15 mouse cellular contexts compared by ENCODE assay signal in genomic region chr7:141581323-141581722, GRCm38 (mm10). TPM values are rescaled to one million over a fixed set of nuclear protein-coding genes. Genes with fewer than 3 reads are reported as not detected.
DNase-seq lines count a peak whose midpoint lies in the region; ATAC-seq and TF ChIP-seq lines count a peak whose summit lies in the region.
"Had no signal": no experiment of that assay in that cellular context is flagged by ENCODE, and none has a peak within 500 bp of the region (broad histone marks: within the 10 kb centered on the region; RNA-seq: fewer than 3 reads in every experiment).

No protein-coding gene starts in this region.

- no peaks in the 10 kb centered on the region for H3K9me3 ChIP-seq in intestine, embryonic 14.5 days (ENCODE audit: control insufficient read depth, low read length)
- no peaks in the 10 kb centered on the region for H3K9me3 ChIP-seq in liver, embryonic 14.5 days (ENCODE audit: control insufficient read depth, low read length)
- H3K9me3 ChIP-seq: forebrain, embryonic 15.5 days had no signal

- DNase-seq in intestine, embryonic 14.5 days (ENCODE audit: low spot score): no peak
- peak; percentile 87 to 95 for DNase-seq in kidney, adult 8-10 months
- DNase-seq in kidney, postnatal 25 days: peak; percentile 76 to 92
- no peak for DNase-seq in liver, embryonic 14.5 days (ENCODE audit: low read depth in 3 of 3, low spot score in 3 of 3)
- DNase-seq in lung, postnatal 10 days: no peak
- DNase-seq in right cerebral cortex, postnatal 4 days: no peak
- DNase-seq: adrenal gland, postnatal 10 days; cerebellum, adult 11-12 months; heart, adult 18-20 months; lung, postnatal 14 days had no signal

- H3K27ac ChIP-seq in intestine, embryonic 14.5 days (ENCODE audit: low read depth): no peak overlapping the region
- H3K27ac ChIP-seq in liver, embryonic 14.5 days: peak overlapping the region; percentile 35; the same call in 1 of the 2 replicates
- H3K27ac ChIP-seq: forebrain, embryonic 15.5 days had no signal

- H3K9ac ChIP-seq in intestine, embryonic 14.5 days (ENCODE audit: low read length): no peak overlapping the region
- no peak overlapping the region for H3K9ac ChIP-seq in liver, embryonic 14.5 days (replicated peaks)
- H3K9ac ChIP-seq: forebrain, embryonic 15.5 days had no signal

- H3K4me1 ChIP-seq in intestine, embryonic 14.5 days (replicated peaks; ENCODE audit: control insufficient read depth, insufficient read depth, low read length): 0 out of 2 replicates have a peak, but pooled peaks cover 4% of the 10 kb centered on the region
- peaks cover 65 to 78% of the 10 kb centered on the region in 2 experiments for H3K4me1 ChIP-seq in liver, embryonic 14.5 days (replicated peaks; ENCODE audit: control insufficient read depth in 2 of 2, insufficient read depth in 2 of 2, low read length in 1 of 2)
- H3K4me1 ChIP-seq: forebrain, embryonic 15.5 days had no signal

- TF ChIP-seq EP300 in liver, embryonic 14.5 days (IDR thresholded peaks at IDR 0.05; ENCODE audit: low read depth): no peak

- H3K4me2 ChIP-seq in intestine, embryonic 14.5 days (ENCODE audit: low read length): no peak overlapping the region
- H3K4me2 ChIP-seq in liver, embryonic 14.5 days (ENCODE audit: low read depth): no peak overlapping the region
- H3K4me2 ChIP-seq: forebrain, embryonic 15.5 days had no signal

- H3K27me3 ChIP-seq in intestine, embryonic 14.5 days (replicated peaks; ENCODE audit: control insufficient read depth, insufficient read depth, low read length): no peaks in the 10 kb centered on the region
- no peaks in the 10 kb centered on the region for H3K27me3 ChIP-seq in liver, embryonic 14.5 days (ENCODE audit: control insufficient read depth, insufficient read depth, low read length)
- H3K27me3 ChIP-seq: CH12.LX; forebrain, embryonic 15.5 days had no signal

- H3K4me3 ChIP-seq in intestine, embryonic 14.5 days (ENCODE audit: low read depth, low read length): no peak overlapping the region
- no peak overlapping the region for H3K4me3 ChIP-seq in liver, embryonic 14.5 days (ENCODE audit: insufficient read depth in 1 of 2, low read depth in 2 of 2, low read length in 2 of 2)
- H3K4me3 ChIP-seq: erythroblast, embryonic 14.5 days; forebrain, embryonic 15.5 days had no signal

- WGBS in intestine, embryonic 14.5 days: 56% methylated on average over 7 of the region's 7 CpGs
- WGBS in liver, embryonic 14.5 days (ENCODE audit: insufficient replicate concordance): 75% methylated on average over 7 of the region's 7 CpGs

- ATAC-seq in intestine, embryonic 14.5 days (replicated peaks; ENCODE audit: low FRiP score, low TSS enrichment, low read depth): peak; percentile 59; the same call in 1 of the 2 replicates
- ATAC-seq in liver, embryonic 14.5 days (ENCODE audit: insufficient read depth): no peak
- ATAC-seq in granulocyte monocyte progenitor cell, adult 5-6 weeks (replicated peaks; ENCODE audit: poor library complexity, severe bottlenecking): no peak
- no peak for ATAC-seq in megakaryocyte-erythroid progenitor cell, adult 5-6 weeks (replicated peaks; ENCODE audit: low FRiP score, low TSS enrichment, poor library complexity, severe bottlenecking)
- ATAC-seq: forebrain, embryonic 15.5 days had no signal

- no peak for TF ChIP-seq CTCF in liver, embryonic 14.5 days (IDR thresholded peaks at IDR 0.05; ENCODE audit: low read depth)

- no peaks in the 10 kb centered on the region for H3K36me3 ChIP-seq in intestine, embryonic 14.5 days (ENCODE audit: control insufficient read depth, insufficient read depth, low read length)
- peaks cover 3% of the 10 kb centered on the region for H3K36me3 ChIP-seq in liver, embryonic 14.5 days (replicated peaks; ENCODE audit: control insufficient read depth, insufficient read depth, low read depth)
- H3K36me3 ChIP-seq: forebrain, embryonic 15.5 days had no signal

RNA-seq across cellular contexts. Expression of gene Ap2a2, which starts 19.4 kb away (rescaled TPM):
- polyA plus RNA-seq in intestine, embryonic 14.5 days (2014; fragmentation: Nextera tagmentation; extraction: Ambion mirVana): 70.0 and 77.7 TPM in 2 replicates
- polyA plus RNA-seq in liver, embryonic 14.5 days (2012; rRNA removed): 19.8 and 21.0 TPM in 2 replicates
- 43.2 and 51.2 TPM in 2 replicates for polyA plus RNA-seq in liver, embryonic 14.5 days (2014; fragmentation: Nextera tagmentation; extraction: Ambion mirVana)
- 18.9 and 21.0 TPM in 2 replicates for total RNA-seq in granulocyte monocyte progenitor cell, adult 5-6 weeks (2014; fragmentation: Nextera tagmentation)
- total RNA-seq in granulocyte monocyte progenitor cell, adult 5-6 weeks (2017): 20.2 and 28.4 TPM in 2 replicates
- 32.0 and 42.0 TPM in 2 replicates for total RNA-seq in megakaryocyte-erythroid progenitor cell, adult 5-6 weeks (2014; fragmentation: Nextera tagmentation)
- total RNA-seq in megakaryocyte-erythroid progenitor cell, adult 5-6 weeks (2017): 27.0 and 35.5 TPM in 2 replicates

RNA-seq across cellular contexts. Expression of gene Chid1, which starts 41.7 kb away (rescaled TPM):
- 39.0 and 42.1 TPM in 2 replicates for polyA plus RNA-seq in intestine, embryonic 14.5 days (2014; fragmentation: Nextera tagmentation; extraction: Ambion mirVana)
- polyA plus RNA-seq in liver, embryonic 14.5 days (2012; rRNA removed): 6.3 and 12.1 TPM in 2 replicates
- polyA plus RNA-seq in liver, embryonic 14.5 days (2014; fragmentation: Nextera tagmentation; extraction: Ambion mirVana): 23.0 and 24.2 TPM in 2 replicates
- total RNA-seq in granulocyte monocyte progenitor cell, adult 5-6 weeks (2014; fragmentation: Nextera tagmentation): 12.2 and 26.1 TPM in 2 replicates
- total RNA-seq in granulocyte monocyte progenitor cell, adult 5-6 weeks (2017): 40.2 and 40.9 TPM in 2 replicates
- total RNA-seq in megakaryocyte-erythroid progenitor cell, adult 5-6 weeks (2014; fragmentation: Nextera tagmentation): 10.5 and 22.5 TPM in 2 replicates
- total RNA-seq in megakaryocyte-erythroid progenitor cell, adult 5-6 weeks (2017): 31.8 and 44.9 TPM in 2 replicates

Comparison
In these comparisons a context has a peak if more than half of its experiments do, and no peak if none do; other contexts are left out.
1. DNase-seq: peak in kidney, adult 8-10 months (2 of 2) and kidney, postnatal 25 days (2 of 2); none in intestine, embryonic 14.5 days (single experiment), liver, embryonic 14.5 days (0 of 3), lung, postnatal 10 days (single experiment) and right cerebral cortex, postnatal 4 days (single experiment).